Mouse (Mus musculus): ENCODE data around the gene Sgca. TPM values are rescaled to one million over a fixed set of nuclear protein-coding genes. Genes with fewer than 3 reads are reported as not detected.
A peak's percentile ranks its signal among the peaks of the same experiment; 100 is the strongest.

Sgca gene
- polyA plus RNA-seq, 1 experiment: not detected

GRCm38 (mm10) chr11:94994947-94995772 lies 19.0 kb upstream of the Sgca start:
- H3K4me3 ChIP-seq (ENCODE audit: insufficient read depth, low read length): peak overlapping the region; percentile 67; the same call in 1 of the 2 replicates
- no peak for TF ChIP-seq CTCF (IDR thresholded peaks at IDR 0.05; ENCODE audit: borderline replicate concordance, insufficient read depth, low read length)
- TF ChIP-seq POLR2A (IDR thresholded peaks at IDR 0.05; ENCODE audit: low read depth, low read length): no peak
- H3K27ac ChIP-seq (ENCODE audit: insufficient read depth, low read length): no peak overlapping the region
- peaks cover 7% of the 10 kb centered on the region for H3K4me1 ChIP-seq (ENCODE audit: control insufficient read depth, insufficient read depth, low read length)

GRCm38 (mm10) chr11:94994208-94994814 lies 18.2 kb upstream of the Sgca start:
- H3K4me1 ChIP-seq (ENCODE audit: control insufficient read depth, insufficient read depth, low read length): peaks cover 11% of the 10 kb centered on the region
- H3K27ac ChIP-seq (ENCODE audit: insufficient read depth, low read length): no peak overlapping the region

DNA sequence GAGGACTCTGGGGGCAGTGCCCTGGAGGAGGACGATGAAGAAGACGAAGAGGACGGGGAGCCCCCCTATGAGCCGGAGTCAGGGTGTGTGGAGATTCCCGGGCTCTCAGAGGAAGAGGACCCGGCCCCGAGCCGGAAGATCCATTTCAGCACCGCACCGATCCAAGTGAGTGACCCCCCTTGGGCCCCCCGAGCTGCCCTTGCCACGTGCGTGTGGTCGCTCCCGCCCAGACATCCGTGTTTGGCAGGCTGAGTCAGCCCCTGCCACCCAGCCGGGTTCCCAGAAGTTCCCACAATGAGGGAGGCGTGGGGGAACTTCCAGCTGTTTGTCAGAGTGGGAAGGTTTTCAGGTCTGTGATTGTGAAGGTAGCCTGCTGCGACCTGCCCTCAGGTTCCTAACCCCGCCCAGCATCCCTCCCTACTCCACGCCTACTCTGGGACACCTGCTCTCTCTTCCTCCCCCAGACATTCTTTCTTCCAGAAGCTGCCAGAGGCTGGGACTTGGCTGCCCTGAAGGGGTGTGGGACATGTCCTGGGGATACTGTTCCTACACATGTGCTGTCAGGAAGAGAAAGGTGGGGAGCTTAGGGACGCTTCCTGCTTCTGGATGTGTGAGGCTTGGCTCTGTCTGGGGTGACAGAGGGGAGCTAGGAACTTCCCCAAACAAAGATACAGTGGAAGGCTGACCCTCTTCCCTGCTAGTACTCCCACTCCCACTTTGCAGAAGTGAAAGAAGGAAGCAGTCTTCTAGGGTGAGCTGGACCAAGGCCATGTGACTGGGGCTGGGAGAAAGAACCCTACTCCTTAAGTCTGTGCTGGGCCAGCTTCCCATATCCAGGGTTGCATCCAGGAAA lies 16.9 kb upstream of the Sgca start:
- no peak overlapping the region; the same call in 1 of the 2 replicates for H3K27ac ChIP-seq (ENCODE audit: insufficient read depth, low read length)
- no peak for TF ChIP-seq CTCF (IDR thresholded peaks at IDR 0.05; ENCODE audit: borderline replicate concordance, insufficient read depth, low read length)
- no peak for TF ChIP-seq POLR2A (IDR thresholded peaks at IDR 0.05; ENCODE audit: low read depth, low read length)
- peaks cover 11% of the 10 kb centered on the region for H3K4me1 ChIP-seq (ENCODE audit: control insufficient read depth, insufficient read depth, low read length)
- peak overlapping the region; percentile 67 for H3K4me3 ChIP-seq (ENCODE audit: insufficient read depth, low read length)

More at GRCm38 (mm10) chr11:94994208-94994814, 18.2 kb upstream of the Sgca start:
- H3K4me3 ChIP-seq (ENCODE audit: insufficient read depth, low read length): peak overlapping the region; percentile 67
- TF ChIP-seq CTCF (IDR thresholded peaks at IDR 0.05; ENCODE audit: borderline replicate concordance, insufficient read depth, low read length) (no peak), POLR2A (IDR thresholded peaks at IDR 0.05; ENCODE audit: low read depth, low read length) (no peak)

- Histone ChIP-seq H3K4me3 (ENCODE audit: insufficient read depth, low read length) (peak overlapping the region; percentile 67), H3K27ac (ENCODE audit: insufficient read depth, low read length) (no peak overlapping the region; the same call in 1 of the 2 replicates), H3K4me1 (ENCODE audit: control insufficient read depth, insufficient read depth, low read length) (peaks cover 11% of the 10 kb centered on the region)
- no peak for TF ChIP-seq CTCF (IDR thresholded peaks at IDR 0.05; ENCODE audit: borderline replicate concordance, insufficient read depth, low read length)
- no peak for TF ChIP-seq POLR2A (IDR thresholded peaks at IDR 0.05; ENCODE audit: low read depth, low read length)
Measured at GRCm38 (mm10) chr11:94992480-94992753, 16.3 kb upstream of the Sgca start.

- Histone ChIP-seq H3K4me1 (ENCODE audit: control insufficient read depth, insufficient read depth, low read length) (peaks cover 11% of the 10 kb centered on the region), H3K27ac (ENCODE audit: insufficient read depth, low read length) (peak overlapping the region; percentile 17), H3K4me3 (ENCODE audit: insufficient read depth, low read length) (peak overlapping the region; percentile 67)
- TF ChIP-seq POLR2A (IDR thresholded peaks at IDR 0.05; ENCODE audit: low read depth, low read length): no peak
- TF ChIP-seq CTCF (IDR thresholded peaks at IDR 0.05; ENCODE audit: borderline replicate concordance, insufficient read depth, low read length): no peak
Measured at GRCm38 (mm10) chr11:94991641-94992479, 15.7 kb upstream of the Sgca start.

- peaks cover 11% of the 10 kb centered on the region for H3K4me1 ChIP-seq (ENCODE audit: control insufficient read depth, insufficient read depth, low read length)
- TF ChIP-seq CTCF (IDR thresholded peaks at IDR 0.05; ENCODE audit: borderline replicate concordance, insufficient read depth, low read length) (no peak), POLR2A (IDR thresholded peaks at IDR 0.05; ENCODE audit: low read depth, low read length) (peak; percentile 82)
- peak within 1 kb of the TSS; percentile 85 for H3K27ac ChIP-seq (ENCODE audit: insufficient read depth, low read length)
- H3K4me3 ChIP-seq (ENCODE audit: insufficient read depth, low read length): peak within 1 kb of the TSS; percentile 67
Measured at GRCm38 (mm10) chr11:94990749-94991577, 14.8 kb upstream of the Sgca start, which contains the start of gene Ppp1r9b. TSS of gene Ppp1r9b (plus strand) at chr11:94991035.

DNA sequence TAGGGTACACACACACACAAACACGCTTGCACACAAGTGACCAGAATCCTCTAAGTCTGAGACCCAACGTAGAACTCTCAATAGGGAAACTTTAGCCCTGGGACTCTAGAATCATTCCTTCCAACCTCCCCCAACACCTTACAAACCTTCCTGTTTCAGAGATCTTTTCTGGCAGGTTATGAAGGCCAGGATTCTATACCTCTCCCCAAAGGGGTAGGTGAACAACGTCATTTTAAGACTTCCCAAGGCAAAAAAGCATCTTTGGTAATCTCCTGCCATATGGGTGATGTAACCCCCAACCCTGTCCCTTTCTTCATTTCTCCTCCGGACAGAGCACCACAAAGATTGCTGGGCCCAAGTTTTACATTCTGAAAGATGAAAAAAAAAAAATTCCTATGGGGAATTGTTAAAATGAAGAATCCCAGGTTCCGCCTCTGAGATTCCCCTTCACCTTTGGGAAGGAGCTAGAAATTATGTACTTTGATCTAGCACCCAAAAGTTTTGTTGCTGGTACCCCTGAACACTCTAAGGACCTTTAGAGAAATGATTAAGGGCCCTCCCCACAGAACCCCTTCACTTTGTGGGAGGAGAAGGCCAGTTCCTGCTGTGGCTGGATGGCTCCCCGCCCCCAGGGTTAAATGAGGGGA lies 14.1 kb upstream of the Sgca start:
- no peak for TF ChIP-seq CTCF (IDR thresholded peaks at IDR 0.05; ENCODE audit: borderline replicate concordance, insufficient read depth, low read length)
- no peak for TF ChIP-seq POLR2A (IDR thresholded peaks at IDR 0.05; ENCODE audit: low read depth, low read length)
- Histone ChIP-seq H3K27ac (ENCODE audit: insufficient read depth, low read length) (peak overlapping the region; percentile 85), H3K4me1 (ENCODE audit: control insufficient read depth, insufficient read depth, low read length) (peaks cover 10% of the 10 kb centered on the region), H3K4me3 (ENCODE audit: insufficient read depth, low read length) (peak overlapping the region; percentile 31)

GRCm38 (mm10) chr11:94989562-94990017 lies 13.5 kb upstream of the Sgca start:
- TF ChIP-seq CTCF (IDR thresholded peaks at IDR 0.05; ENCODE audit: borderline replicate concordance, insufficient read depth, low read length) (no peak), POLR2A (IDR thresholded peaks at IDR 0.05; ENCODE audit: low read depth, low read length) (peak; percentile 72; the same call in 1 of the 2 replicates)
- peaks cover 5% of the 10 kb centered on the region for H3K4me1 ChIP-seq (ENCODE audit: control insufficient read depth, insufficient read depth, low read length)
- H3K27ac ChIP-seq (ENCODE audit: insufficient read depth, low read length): peak overlapping the region; percentile 85
- H3K4me3 ChIP-seq (ENCODE audit: insufficient read depth, low read length): peak overlapping the region; percentile 54
